Mouse (Mus musculus): Measurements from ENCODE around the gene Zfp941. TPM values are rescaled to one million over a fixed set of nuclear protein-coding genes. Genes with fewer than 3 reads are reported as not detected.

Zfp941 gene
- total RNA-seq (2014; rRNA removed) (20.2 and 23.7 TPM in 2 replicates), polyA plus RNA-seq (2015; fragmentation: Nextera tagmentation; extraction: Ambion mirVana) (19.3 and 20.0 TPM in 2 replicates)

DNA sequence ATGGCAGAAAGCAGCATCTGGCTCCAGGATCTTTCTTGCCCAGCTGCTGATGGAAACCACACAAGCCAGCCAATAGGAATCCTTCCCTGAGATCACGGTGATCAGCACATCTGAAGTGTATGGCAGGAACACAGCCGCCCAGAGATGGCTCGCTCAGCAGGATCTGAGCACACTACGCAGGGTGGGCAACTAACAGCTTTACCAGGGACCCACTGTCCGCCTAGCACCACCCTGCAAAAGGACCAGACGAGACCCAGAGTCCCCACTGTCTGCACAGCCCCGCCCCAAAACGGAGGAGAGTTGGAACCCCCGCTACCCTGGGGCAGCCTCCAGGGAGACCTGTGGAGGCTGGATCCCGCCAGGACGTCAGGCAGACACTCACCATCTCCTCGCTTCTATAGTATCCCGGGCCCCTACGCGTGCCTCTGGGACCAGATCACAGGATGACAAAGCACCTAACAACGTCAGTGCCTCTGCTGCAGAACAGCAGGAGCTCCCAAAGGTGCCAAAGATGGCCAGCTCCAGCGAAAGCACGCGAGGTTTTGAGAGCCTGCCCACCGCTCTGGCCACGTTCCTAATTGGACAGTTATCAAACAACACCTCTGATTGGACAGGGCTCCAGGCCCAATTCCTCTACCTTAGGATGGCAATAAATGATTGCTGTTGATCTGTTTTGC lies at the start of gene Zfp941:
Gene Zfp941 (minus strand): TSS at position 526 of the 677 bp plus-strand sequence.
- peak; percentile 91 for ATAC-seq

DNA sequence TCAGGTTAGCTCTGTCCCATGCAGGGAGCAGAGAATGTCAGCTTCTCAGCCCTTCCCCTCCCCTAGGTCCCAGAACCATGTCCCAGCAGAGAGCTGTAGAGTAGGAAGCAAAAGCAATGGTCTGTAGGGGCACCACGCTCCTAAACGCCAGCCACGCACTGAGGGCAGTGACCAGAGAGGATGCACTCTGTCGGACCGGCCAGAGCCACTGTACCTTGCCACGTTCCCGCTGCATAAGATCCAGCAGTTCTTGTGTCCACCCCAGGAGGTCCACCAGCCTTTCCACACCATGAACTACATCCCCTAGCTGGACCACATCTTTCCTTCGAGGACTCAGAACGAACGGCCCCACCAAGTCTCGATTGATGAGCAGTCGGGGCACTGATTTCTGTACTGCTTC lies 42.8 kb upstream of the Zfp941 start:
- H3K27ac ChIP-seq = no peak overlapping the region
- peaks cover 49% of the 10 kb centered on the region for H3K36me3 ChIP-seq (ENCODE audit: insufficient read depth, low read length)
- WGBS = 88% methylated on average over 12 of the region's 12 CpGs
- no peaks in the 10 kb centered on the region for H3K27me3 ChIP-seq (ENCODE audit: insufficient read depth, low read length)
- no peaks in the 10 kb centered on the region for H3K4me1 ChIP-seq (ENCODE audit: insufficient read depth, low read length)
- H3K4me3 ChIP-seq (ENCODE audit: low read length) = no peak overlapping the region
- no peak overlapping the region for H3K9ac ChIP-seq (replicated peaks; ENCODE audit: low read length)
- no peaks in the 10 kb centered on the region for H3K9me3 ChIP-seq (ENCODE audit: low read length)
- ATAC-seq = no peak
- no peak for TF ChIP-seq CTCF (IDR thresholded peaks at IDR 0.05; ENCODE audit: low read depth)
- H3K4me2 ChIP-seq (ENCODE audit: low read depth, low read length) = no peak overlapping the region
- DNase-seq (ENCODE audit: low spot score) = no peak

More for the DNA sequence above, at the start of gene Zfp941:
- Histone ChIP-seq H3K4me1 (ENCODE audit: insufficient read depth, low read length) (peaks cover 5% of the 10 kb centered on the region; the same call in 1 of the 2 replicates), H3K36me3 (ENCODE audit: insufficient read depth, low read length) (no peaks in the 10 kb centered on the region), H3K4me2 (ENCODE audit: low read depth, low read length) (peak within 1 kb of the TSS; percentile 67), H3K27me3 (ENCODE audit: insufficient read depth, low read length) (no peaks in the 10 kb centered on the region), H3K4me3 (ENCODE audit: low read length) (peak within 1 kb of the TSS; percentile 59), H3K9ac (replicated peaks; ENCODE audit: low read length) (peak within 1 kb of the TSS; percentile 76), H3K9me3 (ENCODE audit: low read length) (no peaks in the 10 kb centered on the region), H3K27ac (peak within 1 kb of the TSS; percentile 95)
- peak; percentile 94 for DNase-seq (ENCODE audit: low spot score)
- under 1% methylated on average over 21 of the region's 21 CpGs for WGBS
- no peak for TF ChIP-seq CTCF (IDR thresholded peaks at IDR 0.05; ENCODE audit: low read depth)

DNA sequence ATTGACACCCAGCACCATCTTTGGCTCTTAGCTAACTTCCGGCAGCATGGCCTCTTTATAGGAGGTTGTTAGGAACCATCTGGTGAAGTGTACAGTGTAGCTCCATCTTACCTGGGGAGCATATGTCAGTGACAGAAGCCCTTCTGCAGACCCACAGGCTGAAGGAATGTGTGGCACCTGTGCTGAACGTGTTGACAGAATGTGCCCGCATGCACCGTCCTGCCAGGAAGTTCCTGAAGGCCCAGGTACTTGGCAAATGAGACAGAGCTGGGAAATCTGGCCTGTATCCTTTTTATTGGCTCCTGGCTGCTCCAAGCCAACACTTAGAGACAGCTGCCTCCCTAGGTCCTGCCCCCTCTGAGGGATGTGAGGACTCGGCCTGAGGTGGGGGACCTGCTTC lies 38.8 kb upstream of the Zfp941 start:
- Histone ChIP-seq H3K36me3 (ENCODE audit: insufficient read depth, low read length) (peaks cover 56% of the 10 kb centered on the region), H3K9me3 (ENCODE audit: low read length) (no peaks in the 10 kb centered on the region)

DNA sequence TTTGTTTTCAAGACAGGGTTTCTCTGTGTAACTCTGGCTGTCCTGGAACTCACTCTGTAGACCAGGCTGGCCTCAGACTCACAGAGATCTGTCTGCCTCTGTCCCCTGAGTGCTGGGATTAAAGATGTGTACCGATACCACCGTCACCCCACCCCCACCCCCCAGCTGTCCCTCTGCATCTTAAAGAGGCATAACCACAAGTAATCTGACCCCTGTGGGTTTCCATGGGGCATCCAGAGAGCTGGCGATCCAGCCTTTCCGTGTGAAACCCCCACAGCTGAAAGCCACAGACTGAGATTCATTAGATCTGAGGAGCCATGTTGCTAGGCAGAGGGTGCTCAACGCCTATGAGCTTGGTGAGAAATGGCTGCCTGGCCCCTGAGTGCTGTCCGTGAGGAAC lies 38.0 kb upstream of the Zfp941 start:
- TF ChIP-seq CTCF (IDR thresholded peaks at IDR 0.05; ENCODE audit: low read depth) = no peak
- Histone ChIP-seq H3K4me3 (ENCODE audit: low read length) (no peak overlapping the region), H3K9ac (replicated peaks; ENCODE audit: low read length) (no peak overlapping the region), H3K27me3 (ENCODE audit: insufficient read depth, low read length) (no peaks in the 10 kb centered on the region), H3K36me3 (ENCODE audit: insufficient read depth, low read length) (peaks cover 54% of the 10 kb centered on the region), H3K4me2 (ENCODE audit: low read depth, low read length) (no peak overlapping the region), H3K27ac (no peak overlapping the region), H3K9me3 (ENCODE audit: low read length) (no peaks in the 10 kb centered on the region), H3K4me1 (ENCODE audit: insufficient read depth, low read length) (peaks cover 21% of the 10 kb centered on the region)
- ATAC-seq (no peak), DNase-seq (ENCODE audit: low spot score) (no peak)
- 68% methylated on average over 6 of the region's 6 CpGs for WGBS

More for the DNA sequence above, 38.8 kb upstream of the Zfp941 start:
- TF ChIP-seq CTCF (IDR thresholded peaks at IDR 0.05; ENCODE audit: low read depth) = no peak
- H3K4me3 ChIP-seq (ENCODE audit: low read length) = no peak overlapping the region
- ATAC-seq (no peak), DNase-seq (ENCODE audit: low spot score) (no peak)
- H3K4me1 ChIP-seq (ENCODE audit: insufficient read depth, low read length) = peaks cover 14% of the 10 kb centered on the region
- H3K4me2 ChIP-seq (ENCODE audit: low read depth, low read length) = no peak overlapping the region
- WGBS = 85% methylated on average over 5 of the region's 5 CpGs
- no peak overlapping the region for H3K27ac ChIP-seq
- H3K9ac ChIP-seq (replicated peaks; ENCODE audit: low read length) = no peak overlapping the region
- H3K27me3 ChIP-seq (ENCODE audit: insufficient read depth, low read length) = no peaks in the 10 kb centered on the region

DNA sequence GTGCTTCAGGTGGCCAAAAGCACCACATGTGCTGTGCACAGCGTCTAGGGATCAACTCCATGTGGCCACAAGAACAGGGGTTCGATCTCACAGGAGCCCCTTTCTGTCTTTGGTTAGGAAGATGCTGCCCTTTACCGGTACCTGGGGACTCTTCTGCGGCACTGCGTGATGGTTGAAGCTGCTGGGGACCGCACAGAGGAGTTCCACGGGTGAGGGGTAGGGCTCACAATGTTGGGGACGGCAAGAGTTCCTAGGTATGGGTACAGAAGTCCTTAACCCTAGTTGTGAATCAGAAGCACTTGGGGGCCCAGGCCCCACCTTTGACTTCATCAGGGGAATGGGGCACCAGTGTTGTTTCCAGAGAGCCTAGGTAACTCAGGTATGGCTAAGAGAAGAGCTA lies 36.8 kb upstream of the Zfp941 start:
- ATAC-seq = no peak
- no peaks in the 10 kb centered on the region for H3K27me3 ChIP-seq (ENCODE audit: insufficient read depth, low read length)
- DNase-seq (ENCODE audit: low spot score) = no peak
- no peak for TF ChIP-seq CTCF (IDR thresholded peaks at IDR 0.05; ENCODE audit: low read depth)
- peaks cover 52% of the 10 kb centered on the region for H3K36me3 ChIP-seq (ENCODE audit: insufficient read depth, low read length)
- H3K4me2 ChIP-seq (ENCODE audit: low read depth, low read length) = peak overlapping the region; percentile 97
- WGBS = 93% methylated on average over 8 of the region's 8 CpGs
- H3K9ac ChIP-seq (replicated peaks; ENCODE audit: low read length) = no peak overlapping the region; the same call in 1 of the 2 replicates
- no peak overlapping the region for H3K27ac ChIP-seq
- H3K4me1 ChIP-seq (ENCODE audit: insufficient read depth, low read length) = peaks cover 23% of the 10 kb centered on the region
- peak overlapping the region; percentile 88 for H3K4me3 ChIP-seq (ENCODE audit: low read length)
- no peaks in the 10 kb centered on the region for H3K9me3 ChIP-seq (ENCODE audit: low read length)

DNA sequence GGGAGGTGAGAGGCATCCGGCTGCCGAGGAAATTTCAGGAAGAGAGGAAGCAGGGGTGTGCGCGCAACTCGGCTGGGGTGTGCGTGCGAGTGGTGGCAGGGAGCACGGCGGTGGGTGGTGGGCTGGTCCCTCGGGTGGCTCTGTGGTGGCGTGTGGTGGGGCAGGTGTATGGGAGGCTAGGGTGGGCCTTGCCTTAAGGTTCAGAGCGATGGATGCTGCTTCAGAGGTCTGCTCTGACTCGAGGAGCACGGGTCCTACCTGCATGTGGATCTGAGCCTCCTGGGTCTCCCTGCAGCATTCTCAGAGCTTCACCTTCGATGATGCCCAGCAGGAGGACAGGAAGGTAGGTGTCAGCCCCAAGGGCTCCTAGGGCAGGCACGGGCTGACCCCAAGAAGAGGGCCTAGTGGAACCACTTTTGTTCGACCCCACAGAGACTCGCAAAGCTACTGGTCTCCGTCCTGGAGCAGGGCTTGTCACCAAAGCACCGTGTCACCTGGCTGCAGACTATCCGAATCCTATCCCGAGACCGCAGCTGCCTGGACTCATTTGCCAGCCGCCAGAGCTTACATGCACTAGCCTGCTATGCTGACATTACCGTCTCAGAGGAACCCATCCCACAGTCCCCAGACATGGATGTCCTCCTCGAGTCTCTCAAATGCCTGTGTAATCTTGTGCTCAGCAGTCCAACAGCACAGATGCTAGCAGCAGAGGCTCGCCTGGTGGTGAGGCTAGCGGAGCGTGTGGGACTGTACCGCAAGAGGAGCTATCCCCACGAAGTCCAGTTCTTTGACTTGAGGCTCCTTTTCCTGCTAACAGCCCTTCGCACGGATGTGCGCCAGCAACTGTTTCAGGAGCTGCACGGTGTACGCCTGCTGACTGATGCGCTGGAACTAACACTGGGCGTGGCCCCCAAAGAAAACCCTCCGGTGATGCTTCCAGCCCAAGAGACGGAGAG lies 35.9 kb upstream of the Zfp941 start, which contains the start of gene Bet1l:
Gene Bet1l (minus strand): TSS at position 28 of the 956 bp plus-strand sequence.
- peak within 1 kb of the TSS; percentile 80 for H3K9ac ChIP-seq (replicated peaks; ENCODE audit: low read length)
- no peaks in the 10 kb centered on the region for H3K27me3 ChIP-seq (ENCODE audit: insufficient read depth, low read length)
- DNase-seq (ENCODE audit: low spot score) (peak; percentile 16), ATAC-seq (peak; percentile 41)
- H3K4me2 ChIP-seq (ENCODE audit: low read depth, low read length) = peak within 1 kb of the TSS; percentile 97
- H3K9me3 ChIP-seq (ENCODE audit: low read length) = no peaks in the 10 kb centered on the region
- peak within 1 kb of the TSS; percentile 96 for H3K27ac ChIP-seq
- no peak for TF ChIP-seq CTCF (IDR thresholded peaks at IDR 0.05; ENCODE audit: low read depth)
- peak within 1 kb of the TSS; percentile 88 for H3K4me3 ChIP-seq (ENCODE audit: low read length)
- H3K4me1 ChIP-seq (ENCODE audit: insufficient read depth, low read length) = peaks cover 23% of the 10 kb centered on the region
- H3K36me3 ChIP-seq (ENCODE audit: insufficient read depth, low read length) = peaks cover 52% of the 10 kb centered on the region
- 31% methylated on average over 40 of the region's 40 CpGs for WGBS
